Mouse (Mus musculus): ENCODE data around the gene Gzma.

The Gzma gene

DNA sequence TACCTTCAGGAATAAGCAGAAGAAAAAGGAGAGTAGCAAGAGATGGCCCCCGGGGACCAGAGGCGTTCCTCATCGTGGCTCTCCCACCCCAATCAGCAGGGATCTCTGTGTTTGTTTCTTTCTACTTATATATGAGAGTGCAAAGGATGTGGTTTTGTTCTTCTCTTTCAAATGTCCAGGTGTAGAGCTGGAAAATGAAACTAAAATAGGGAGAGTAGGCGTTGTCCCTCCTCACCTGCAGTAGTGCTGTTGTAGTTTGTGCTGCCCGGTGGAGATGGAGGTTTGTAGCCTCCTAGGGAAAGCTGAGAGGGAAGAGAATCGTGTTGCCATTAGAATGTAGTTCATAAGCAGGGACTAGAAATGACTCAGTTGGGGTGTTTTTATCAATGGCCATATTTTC, at the start of gene Gzma:
Gene Gzma, minus strand, starts transcription at position 103 of the 400 bp plus-strand sequence.
- DNase-seq (ENCODE audit: low read depth, low spot score) = no peak

- DNase-seq (ENCODE audit: low read depth, low spot score) = no peak
These were observed 38.8 kb upstream of the Gzma start for GRCm38 (mm10) chr13:113139597-113139996.

DNA sequence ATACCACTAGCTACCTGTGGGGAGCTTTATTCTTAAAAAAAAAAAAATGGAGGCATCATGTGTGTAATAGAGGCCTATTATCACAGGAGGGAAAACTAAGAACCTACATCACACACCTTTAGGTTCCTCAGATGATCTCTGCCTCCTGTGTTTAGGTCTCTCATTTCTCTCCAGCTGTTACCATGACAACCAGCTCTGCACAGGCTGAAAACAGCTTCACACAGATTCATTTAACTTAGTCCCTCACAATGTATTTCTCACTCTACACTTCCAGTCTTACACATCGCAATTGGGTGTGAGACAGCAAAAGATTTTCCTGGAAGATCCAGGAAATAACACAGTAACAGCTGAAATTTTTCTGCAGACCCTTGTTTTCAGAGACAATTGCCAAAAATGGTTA, 29.2 kb upstream of the Gzma start:
- DNase-seq (ENCODE audit: low read depth, low spot score) = no peak

DNA sequence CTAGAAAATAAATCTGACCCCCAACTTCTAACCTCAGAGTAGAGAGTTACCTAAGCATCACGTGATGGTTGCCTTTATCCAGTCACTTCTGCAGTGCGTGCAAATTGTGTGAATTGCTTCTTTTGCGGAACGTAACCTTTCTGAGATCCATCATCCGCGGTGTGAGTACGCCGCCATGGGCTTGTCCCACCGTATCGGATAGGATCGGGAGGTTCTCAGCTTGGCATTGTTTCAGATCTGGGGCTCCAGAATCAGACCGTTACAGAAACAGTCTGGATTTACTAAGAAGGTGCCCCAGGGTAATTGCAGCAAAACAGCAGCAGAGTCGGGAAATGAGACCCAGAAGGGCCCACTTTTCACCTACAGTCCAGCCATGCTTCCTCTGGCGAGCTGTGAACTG, 20.5 kb upstream of the Gzma start:
- no peak for DNase-seq (ENCODE audit: low read depth, low spot score)

DNA sequence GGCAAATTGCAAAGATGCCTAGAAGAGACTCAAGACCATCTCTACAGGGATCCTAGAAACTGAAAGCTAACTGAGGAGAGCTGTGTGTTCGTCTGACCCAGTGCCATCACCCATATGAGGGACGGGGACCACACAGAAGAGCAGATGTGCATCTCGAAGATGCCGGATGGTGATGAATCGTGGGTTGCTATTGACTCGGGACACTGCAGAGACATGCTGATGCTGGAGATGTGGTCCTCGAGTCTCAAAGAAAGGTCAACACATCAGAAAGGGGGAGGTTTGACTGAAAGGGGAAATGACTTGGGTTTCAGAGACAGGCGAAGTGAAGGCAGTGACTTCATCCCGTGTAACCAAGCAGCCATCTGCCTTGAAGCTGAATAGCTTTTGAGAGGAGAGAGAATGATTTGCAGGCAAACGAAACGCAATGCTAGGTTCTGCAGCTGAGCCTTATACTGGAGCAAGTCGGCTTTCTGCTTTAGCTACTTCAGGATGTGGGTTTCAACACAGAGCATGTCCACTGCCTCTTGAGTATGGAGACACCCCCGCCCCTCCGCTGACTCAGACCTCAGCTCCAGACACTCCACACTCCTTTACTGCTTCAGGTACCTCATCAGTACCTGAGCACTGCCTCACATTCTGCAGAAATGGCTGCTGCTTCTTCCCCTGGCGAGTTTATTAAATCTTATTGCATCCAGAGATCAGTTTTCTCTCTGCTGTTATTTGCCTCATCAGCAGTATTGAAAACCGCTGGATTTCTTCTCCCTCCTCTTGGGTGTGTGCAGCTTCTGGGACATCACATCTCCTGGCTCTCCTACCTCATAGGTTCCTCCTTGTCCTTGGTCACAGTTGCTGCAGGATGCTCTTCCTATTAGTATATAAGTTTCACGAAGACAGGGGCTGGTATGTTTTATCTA, 19.8 kb upstream of the Gzma start:
- DNase-seq (ENCODE audit: low read depth, low spot score) = no peak

- no peak for DNase-seq (ENCODE audit: low read depth, low spot score)
These were observed 18.2 kb upstream of the Gzma start for GRCm38 (mm10) chr13:113118977-113119376.

DNA sequence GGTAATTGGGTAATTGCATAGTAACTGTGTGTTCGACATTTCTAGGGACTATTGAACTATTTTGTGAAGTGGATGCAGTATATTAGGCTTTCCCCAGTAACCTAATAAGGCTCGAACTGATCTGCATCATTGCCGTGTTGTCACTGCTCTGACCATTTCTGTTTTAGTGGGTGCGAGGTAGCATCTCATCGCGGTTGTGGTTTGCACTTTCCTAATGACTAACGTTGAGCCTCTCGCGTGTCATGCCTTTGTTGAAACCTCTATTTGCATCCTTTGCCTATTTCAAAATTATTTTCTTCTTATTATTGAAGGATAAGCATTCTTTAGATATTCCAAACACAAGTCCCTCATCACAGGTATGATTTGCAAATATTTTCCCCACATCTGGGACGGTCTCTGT, 4.0 kb upstream of the Gzma start:
- no peak for DNase-seq (ENCODE audit: low read depth, low spot score)

GRCm38 (mm10) chr13:113101804-113102203, 1.0 kb upstream of the Gzma start:
- no peak for DNase-seq (ENCODE audit: low read depth, low spot score)

DNA sequence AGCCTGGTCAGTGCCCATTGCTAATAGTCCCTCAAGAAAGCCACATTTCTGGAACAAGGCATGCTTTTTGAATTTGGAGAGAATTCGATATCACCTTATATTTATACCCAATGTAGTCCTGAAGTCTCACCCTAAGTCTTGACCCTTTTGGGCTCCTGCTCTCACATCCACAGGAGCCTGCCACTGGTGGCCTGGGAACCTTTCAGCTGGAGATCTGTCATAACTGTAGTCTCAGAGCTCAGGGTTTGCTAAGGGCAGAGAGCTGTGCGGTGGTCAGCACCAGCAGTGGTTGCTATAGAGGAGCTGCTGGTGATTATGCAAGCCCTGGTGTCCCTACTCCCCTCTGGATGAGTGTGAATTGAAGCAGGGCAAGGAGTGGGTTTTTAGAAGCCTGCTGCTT, 2.4 kb downstream of the Gzma start:
- DNase-seq (ENCODE audit: low read depth, low spot score) = no peak

DNA sequence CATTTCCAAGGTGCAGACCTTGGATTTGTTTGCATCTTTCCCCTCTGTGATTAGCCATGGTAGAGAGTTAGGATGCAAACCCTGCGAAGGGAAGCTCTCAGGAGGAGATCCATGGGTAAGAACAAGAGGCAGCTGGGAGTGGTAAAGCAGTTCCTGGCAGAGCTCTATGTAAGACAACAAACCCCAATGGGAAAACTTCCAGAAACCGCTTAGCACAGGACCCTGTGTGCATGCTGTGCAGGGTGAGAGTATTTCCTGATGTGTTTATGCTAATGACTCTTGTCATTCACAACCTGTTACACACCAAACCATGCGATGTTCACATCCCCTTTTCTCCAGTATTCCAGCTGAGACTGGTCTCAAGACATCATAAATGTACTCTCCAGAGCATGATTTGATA, 3.8 kb downstream of the Gzma start:
- DNase-seq (ENCODE audit: low read depth, low spot score) = no peak

- no peak for DNase-seq (ENCODE audit: low read depth, low spot score)
These were observed 6.2 kb downstream of the Gzma start for GRCm38 (mm10) chr13:113094618-113095017.

DNA sequence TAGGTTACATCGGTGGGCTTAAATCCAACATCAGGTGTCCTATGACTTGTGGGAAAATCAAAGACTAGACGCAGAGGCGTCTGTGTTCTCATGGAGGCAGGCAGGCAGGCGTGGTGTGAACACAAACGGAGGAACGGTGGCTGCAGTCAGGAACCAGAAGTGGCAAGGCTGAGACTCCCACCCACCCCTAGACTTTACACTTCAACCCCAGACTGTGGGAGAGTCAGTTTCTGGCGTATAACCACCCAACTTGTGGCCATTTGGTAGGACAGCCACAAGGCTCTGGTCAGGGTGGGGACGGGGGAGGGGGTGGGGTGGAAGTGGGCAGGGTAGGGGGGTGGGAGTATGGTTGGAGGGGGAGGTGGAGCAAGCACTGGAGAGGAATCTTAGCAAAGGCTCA, 10.3 kb downstream of the Gzma start:
- DNase-seq (ENCODE audit: low read depth, low spot score) = no peak

DNA sequence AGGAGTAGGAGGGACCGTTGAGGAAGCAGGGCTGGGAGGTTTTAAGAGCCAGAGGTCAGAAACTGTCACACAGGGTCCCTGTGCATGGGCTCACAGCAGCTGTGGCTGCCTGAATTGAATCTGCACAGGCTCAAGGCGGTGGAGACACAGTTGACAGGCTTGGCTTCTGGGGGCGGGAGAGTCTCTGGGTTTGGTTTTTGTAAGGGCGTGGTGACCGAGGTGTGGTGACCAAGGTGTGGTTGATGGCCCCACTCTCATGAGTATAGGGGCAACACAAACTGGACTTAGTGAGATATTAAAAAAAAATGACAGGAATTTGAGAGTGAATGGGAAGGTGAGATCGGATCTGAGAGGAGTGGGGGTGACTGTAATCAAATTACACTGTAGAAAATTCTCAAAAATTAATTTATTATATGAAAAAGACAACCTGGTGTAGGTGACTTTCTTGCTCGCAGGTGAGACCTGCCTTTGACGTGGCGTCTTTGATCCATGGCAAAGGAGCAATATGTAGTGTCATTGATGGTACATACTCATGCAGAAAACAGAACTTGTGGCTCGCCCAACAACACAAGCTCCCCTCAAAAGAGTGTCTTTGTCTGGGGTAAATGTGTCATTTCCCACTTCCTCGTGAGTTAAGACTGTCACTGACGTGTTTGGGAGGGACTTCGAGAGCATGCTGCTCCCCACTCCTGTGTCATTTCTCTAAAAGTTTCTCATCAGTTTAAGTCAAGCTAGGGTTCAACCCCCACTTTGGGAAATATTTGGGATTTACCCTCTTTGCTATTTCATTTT, 13.4 kb downstream of the Gzma start:
- DNase-seq (ENCODE audit: low read depth, low spot score) = no peak

GRCm38 (mm10) chr13:113084732-113085131, 16.0 kb downstream of the Gzma start:
- DNase-seq (ENCODE audit: low read depth, low spot score) = no peak

DNA sequence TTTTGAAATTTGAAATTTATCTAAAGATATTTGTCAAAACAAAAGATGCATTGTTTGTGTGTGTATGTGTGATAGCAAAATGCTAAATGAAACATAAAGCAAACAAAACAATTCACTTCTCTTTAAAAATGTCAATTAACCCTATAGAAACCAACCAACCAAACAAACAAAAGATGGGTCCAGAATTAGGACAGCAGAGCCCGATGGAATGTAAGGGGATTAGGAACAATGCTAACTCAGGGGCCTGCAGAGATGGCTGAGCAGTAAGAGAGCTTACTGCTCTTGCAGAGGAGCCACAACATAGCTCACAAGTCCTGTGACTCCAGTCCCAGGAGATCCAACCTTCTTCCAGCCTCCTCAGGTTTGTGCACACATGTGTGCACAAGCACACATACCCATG, 18.7 kb downstream of the Gzma start:
- DNase-seq (ENCODE audit: low read depth, low spot score) = no peak

DNA sequence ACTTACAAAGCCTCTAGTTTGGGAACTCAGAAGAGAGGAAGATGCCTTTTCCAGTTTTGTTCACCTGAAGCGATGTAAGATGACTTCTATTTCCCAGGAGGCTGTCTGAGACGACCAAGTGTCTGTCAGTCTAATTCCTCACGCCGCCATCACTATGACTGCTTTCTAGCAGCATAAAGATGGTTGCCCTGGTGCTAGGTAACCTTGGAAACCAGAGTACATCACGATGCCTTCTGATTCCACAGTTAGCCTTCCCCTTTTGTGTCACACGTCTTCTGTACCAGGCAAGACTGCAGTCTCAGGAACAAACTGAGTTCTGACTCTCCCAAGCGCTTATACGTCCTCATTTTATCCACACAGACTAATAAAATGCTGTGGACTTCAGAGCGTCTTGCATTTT, 21.8 kb downstream of the Gzma start:
- DNase-seq (ENCODE audit: low read depth, low spot score) = no peak

DNA sequence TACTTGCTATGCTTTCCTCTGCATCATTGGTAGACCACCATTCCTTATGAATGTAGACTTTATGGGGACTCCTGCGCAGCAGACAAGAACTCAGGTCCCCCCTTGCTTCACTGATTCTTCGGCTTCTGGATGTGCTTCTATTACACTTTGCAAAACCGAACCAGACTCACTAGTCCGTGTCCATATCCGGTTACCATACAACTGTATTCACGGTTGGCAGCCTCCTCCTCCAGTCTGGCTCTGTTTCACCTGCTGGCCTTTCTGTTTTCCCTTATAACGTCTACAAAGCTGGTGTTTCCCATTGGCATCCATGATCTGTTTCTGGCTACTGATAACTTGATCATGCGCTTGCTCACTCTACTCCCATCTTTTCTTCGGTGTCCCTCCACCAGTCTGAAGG, 36.2 kb downstream of the Gzma start:
- no peak for DNase-seq (ENCODE audit: low read depth, low spot score)

DNA sequence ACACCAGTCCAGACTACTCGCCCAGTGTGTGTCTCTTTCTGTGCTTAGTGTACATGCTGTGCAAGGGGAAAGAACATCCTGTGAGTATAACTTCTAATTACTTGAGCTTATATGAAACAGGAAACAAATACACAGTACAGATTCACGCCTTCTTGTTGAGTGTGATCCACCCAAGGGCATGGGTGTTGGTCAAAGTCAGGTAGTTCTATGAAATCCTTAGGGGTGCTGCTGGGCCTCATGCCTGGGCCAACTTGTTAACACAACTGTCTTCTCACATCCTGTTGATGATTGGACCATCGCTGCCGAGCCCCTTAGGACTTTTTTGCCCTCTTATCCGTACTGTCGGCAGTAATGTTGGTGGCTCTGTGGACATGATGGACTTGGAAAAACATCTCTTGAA, 39.0 kb downstream of the Gzma start:
- DNase-seq (ENCODE audit: low read depth, low spot score) = no peak

- no peak for DNase-seq (ENCODE audit: low read depth, low spot score)
These were observed 45.0 kb downstream of the Gzma start for GRCm38 (mm10) chr13:113055826-113056225.

DNA sequence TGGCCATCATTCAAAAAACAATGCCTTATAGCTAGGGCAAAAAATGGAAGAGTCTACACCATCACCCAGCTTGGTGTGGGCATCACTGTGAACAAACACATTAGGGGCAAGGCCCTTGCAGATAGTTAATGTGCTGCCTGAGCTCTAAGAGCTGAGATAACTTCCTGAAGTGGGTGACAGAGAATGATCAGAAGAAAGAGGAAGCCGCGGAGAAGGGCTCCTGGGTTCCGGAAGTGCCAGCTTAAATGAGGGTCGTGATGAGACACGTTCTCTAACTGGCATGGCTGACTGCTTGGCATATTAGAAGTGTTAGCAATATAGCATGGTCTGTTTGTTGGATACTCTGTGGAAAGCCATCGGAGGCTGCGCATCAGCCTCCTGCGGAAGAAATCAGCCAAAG, 46.6 kb downstream of the Gzma start:
- no peak for DNase-seq (ENCODE audit: low read depth, low spot score)

- no peak for DNase-seq (ENCODE audit: low read depth, low spot score)
These were observed 53.1 kb downstream of the Gzma start for GRCm38 (mm10) chr13:113047647-113048046.

DNA sequence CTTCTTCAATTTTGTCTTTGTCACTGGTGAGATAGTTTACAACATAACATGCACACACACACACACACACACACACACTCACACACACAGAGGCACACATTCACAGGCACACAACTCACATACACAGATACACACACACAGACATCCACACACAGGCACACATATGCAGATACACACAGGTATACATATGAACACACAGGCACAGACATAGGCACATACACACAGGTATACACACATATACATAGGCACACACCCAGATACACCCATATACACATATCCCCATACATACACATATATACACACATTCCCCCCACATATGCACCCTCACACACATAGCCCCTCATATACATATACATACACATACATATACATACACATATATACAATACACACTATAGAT, 53.8 kb downstream of the Gzma start:
- no peak for DNase-seq (ENCODE audit: low read depth, low spot score)
